Mouse (Mus musculus) right cerebral cortex, adult 2 months (tissue): ENCODE results near the gene Tjp3.

Source experiments
- DNase-seq, 2 experiments: peaks; one replicate each; pipeline ENCODE4 v3.0.0; 2021 to 2022; ENCODE audit warnings: low spot score in 2 of 2

Gene Tjp3

DNA sequence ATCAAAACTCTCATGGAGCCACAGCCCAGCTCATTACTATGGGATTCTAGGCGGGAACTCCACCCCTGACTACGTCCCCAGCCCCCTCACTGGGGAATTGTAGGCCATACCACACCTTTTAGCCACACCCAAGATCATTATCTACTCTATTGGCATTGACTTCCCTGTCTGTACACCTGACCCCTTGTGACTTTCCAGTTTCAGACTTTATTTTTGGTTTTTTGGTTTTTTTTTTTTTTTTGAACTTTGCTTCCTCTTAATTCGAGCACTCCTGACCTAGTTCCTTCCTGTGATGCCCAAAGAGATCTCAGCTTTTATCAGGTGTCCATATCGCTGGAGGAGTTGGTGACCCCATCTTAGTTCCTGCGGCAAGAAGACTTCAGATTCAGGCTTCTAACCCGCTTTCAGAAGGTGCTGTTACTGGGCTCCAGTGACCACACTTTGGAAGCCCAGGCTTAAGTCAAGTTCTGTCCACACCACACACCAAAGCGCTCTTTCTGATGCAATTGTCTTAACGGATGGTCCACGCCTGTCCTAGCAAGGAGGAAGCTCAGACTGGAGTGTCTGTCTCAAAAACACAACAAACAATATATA lies at the start of gene Tjp3:
Gene Tjp3 (minus strand): TSS at position 71 of the 594 bp plus-strand sequence.
- DNase-seq, result no peak

DNA sequence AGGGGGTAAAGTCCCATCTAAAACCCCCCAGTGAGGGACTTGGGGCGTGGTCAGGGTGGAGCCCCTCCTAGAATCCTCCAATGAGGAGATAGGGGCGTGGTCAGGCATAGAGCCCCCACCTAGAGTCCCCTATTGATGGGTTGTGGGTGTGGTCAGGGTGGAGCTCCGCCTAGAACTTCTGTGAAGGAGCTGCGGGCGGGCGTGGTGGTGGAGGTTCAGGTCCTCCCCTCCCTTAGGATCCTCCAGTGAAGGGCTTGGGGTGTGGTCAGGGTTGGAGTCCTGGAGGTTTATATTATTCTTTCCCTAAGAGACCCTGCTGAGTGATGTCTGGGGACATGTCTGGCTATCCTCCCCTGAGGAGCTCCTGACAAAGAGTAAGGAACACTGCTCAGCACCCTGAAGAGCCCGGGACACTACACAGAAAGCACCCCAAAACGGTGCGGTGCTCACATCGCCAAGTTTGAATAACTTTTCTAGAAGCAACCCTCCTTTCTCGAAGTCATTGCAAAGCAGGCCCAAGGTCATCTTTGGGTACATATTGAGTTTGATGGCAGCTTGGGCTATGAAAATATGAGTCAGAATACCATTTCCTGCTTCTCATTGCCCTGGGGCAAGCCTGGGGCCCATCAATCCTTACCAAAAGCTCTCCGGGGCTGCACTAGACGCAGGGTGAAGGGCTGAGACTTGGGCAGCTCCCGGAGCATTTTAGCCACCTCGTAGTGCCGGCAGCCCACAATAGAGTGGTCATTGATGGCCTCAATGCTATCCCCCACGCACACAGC lies 49.4 kb upstream of the Tjp3 start:
- DNase-seq, result no peak

DNA sequence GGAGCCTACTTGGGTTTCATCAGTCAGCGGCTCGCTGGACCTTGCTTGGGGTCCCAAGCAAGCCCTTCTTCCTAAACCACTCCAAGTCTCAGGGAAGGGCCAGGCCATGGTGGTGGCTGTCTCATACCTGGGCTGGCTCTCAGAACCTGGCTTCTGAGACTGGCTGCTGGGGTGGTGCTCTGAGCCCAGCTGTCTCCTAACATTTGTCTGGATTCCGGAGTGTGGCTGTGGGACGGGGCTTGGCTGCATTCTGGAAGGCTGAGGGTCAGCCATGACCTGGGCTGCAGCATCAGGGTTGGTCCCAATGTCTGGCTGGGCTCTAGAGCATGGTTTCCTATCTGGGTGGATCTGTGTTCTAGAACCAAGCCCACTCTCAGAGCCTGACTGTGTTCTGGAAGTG lies 45.2 kb upstream of the Tjp3 start:
- DNase-seq, result no peak

DNA sequence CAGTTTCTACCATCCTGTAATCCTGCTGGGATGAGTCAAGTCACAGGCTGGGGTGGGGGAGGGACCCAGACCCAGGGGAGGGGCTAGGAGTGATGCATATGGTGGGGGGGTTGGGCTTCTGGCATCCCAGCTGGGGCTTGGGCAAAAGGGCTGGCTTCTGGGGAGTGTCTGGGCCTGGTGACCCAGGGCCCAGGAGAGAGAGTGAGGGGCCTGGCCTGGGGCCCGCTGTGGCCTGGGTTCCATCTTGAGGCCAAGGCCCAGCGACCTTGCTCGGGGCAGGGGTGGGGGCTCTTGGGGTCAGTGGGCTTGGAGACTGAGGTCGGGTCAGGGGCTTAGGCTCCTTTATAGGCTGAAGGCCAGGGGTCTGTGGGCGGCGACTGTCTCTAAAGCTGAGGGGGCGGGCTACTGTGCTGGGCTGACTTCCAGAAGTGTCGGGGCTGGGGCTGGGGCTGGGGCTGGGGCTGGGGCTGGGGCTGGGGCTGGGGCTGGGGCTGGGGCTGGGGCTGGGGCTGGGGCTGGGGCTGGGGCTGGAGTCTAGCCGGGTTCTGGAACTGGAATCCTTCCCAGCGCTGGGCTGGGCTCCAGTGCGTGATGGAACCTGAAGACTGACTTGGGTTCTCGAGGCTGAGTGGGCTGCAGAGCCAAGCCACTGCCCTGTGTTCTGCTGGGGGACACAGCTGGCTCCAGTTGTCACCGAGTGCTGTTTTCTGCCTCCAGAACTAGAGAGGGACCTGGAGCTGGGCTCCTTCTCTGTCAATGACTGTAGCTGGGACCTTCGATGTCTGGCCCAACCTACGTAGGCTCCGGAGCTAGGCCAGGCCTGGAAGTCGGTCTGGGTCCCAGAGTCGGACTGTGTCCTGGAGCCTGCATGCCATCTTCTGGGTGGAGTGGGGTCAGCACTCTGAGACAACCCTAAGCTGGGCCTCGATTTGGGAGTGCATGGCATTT lies 44.3 kb upstream of the Tjp3 start:
- DNase-seq, result no peak

DNA sequence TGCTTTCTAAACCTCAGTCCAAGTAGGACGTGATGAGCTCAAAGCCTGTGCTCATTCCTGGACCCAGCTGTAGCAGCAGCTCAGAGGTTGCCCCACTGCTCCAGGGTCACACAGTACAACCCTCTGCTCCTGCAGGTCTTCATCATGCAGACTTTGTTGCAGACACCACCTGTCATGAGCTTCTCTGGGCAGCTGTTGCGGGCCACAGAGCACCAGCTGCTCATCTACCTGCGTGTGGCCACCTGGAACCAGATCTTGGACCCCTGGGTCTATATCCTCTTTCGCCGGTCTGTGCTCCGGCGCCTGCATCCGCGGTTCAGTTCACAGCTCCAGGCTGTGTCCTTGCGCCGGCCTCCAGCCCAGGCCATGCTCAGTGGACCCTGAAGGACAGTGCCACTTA lies 42.9 kb upstream of the Tjp3 start:
- no peak for DNase-seq

DNA sequence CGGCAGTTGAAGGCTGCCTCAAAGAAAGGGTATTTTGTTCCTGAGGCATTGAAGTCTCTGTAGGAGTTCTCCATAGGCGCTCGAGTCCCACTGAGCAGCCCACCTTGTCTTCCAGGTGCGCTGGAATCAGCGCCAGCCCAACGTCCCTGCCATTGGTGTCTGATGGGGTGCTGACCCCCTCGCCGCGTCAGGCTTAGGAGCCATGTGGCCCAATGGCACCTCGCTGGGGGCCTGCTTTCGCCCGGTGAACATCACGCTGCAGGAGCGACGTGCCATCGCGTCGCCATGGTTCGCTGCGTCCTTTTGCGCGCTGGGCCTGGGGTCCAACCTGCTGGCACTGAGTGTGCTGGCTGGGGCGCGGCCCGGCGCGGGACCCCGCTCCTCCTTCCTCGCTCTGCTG lies 40.9 kb upstream of the Tjp3 start:
- no peak for DNase-seq

DNA sequence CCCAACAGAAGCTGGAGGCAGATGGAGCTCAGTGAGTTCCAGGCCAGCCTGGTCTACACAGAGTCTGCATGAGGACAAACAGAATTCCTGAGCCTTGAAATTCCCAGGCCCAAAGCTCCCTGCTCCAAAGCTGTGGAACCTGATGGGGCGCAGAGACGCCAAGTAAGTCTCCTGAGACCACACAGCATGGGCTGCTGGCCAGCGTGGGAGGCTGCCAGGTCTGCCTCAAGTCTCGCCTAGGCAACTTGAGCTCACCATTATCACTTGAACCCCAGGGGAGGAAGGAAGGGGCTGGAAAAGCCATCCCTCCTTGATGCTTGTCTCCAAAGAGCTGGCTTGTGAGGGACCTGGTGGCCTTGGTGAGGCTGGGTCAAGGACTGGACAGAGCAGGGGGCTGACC lies 38.6 kb upstream of the Tjp3 start:
- no peak for DNase-seq

DNA sequence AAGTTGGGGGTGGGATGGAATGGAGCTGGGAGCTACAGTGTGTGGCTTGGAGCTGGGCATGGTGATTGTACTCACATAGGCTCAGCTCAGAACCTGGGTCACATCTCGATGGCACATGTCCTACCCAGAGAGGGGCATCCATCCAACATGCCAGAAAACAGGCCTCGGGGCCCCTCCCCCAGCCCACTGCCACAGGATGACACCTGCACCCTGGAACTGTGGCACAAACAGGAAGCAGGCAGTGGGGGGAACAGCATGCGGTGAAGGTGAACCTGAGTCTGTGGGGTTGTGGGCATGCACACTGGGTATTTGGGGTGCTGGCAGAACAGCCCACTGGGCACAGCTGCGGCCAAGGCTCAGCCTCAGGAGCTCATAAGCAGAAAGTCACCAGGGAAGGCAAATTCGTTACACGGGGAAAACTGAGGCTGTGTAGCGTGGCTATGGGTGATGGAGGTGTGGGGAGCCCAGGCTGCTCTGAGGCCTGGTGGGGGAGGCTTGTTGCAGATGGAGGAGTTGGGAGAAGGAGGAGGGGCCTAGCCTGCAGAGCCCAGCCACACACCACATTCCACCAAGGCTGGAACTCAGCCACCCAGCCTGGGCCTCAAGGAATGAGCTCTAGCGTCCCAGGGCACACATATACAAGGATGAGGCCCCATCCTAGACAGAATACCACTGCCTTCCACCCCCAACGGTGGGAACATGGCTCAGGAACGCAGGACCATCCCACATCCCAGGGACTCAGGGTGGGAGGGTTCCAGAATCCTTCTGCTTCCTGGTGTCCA lies 38.0 kb upstream of the Tjp3 start:
- no peak for DNase-seq

DNA sequence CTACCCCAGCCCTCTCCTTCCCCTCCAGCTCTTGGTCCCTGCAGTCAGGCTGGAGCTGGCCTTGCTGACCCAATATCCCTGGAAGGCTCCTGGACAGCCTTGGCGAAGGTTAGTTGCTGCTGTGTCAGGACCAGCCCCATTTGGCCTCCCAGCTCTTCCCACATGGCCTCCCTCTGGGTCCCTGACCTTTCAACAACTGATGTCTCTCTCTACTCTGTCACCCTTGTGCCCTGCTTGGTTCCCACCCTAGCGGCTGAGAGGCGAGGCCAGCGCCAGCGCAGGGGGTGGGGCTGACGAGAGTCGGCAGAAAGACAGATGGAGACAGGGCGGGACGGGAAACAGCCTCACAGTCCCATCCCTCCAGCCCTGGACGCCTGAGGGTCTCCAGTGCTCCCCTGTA lies 37.0 kb upstream of the Tjp3 start, which contains the start of gene Tbxa2r:
Gene Tbxa2r (plus strand): TSS at position 346 of the 400 bp plus-strand sequence.
- DNase-seq, result no peak

DNA sequence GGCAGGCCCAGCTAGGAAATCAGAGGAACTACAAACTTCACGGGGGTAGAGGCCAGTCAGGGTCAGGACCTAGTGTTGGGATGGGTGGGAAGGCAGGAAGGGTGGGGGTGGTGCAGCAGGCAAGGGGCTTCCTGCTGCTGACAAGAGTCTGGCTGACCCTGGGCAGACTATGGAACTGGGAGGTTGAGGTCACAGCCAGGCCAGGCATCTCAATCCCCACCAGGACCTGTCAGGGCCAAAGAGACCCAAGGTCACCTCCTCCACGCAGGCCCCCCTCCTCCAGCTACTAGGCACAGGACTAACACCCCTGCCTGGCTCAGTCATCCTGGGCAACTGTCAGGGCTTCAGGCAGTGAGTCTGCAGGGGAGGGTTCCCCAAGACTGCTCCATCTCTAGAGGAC lies 36.6 kb upstream of the Tjp3 start:
- DNase-seq, result no peak

DNA sequence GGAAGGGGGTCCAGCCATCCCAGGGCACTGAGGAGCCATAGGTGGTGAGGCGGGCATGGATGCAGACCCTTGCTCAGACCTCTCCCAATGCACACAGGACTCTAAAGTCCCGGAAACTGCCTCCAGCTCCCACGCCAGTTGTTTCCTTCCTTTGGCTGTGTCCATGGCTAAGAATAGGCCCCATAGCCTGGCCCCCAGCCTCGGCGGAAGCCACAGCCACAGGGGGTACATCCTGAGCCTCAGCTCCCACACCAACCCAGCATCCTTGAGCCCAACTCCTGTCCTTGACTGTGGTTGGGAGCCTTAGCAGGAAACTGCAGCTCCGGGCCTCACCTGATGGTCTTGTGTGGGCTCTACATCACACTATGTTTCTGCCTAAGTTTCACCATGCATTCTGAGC lies 35.5 kb upstream of the Tjp3 start:
- no peak for DNase-seq

DNA sequence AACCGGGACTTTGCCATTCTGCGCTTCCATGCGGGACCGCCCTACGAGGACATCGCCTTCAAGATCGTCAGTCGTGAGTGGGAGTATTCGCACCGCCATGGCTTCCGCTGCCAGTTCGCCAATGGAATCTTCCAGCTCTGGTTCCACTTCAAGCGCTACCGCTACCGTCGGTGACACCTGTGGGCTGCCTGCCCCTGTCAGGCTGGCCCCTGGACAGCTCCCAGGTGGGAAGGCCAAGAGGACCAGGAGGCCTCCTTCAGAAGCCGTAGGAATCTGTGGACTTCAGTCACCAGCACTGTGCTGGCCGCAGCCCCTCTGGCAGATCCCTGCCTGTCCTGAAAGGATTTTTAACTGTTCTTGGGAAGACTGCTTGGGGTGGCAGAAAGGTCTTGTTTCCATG lies 34.4 kb upstream of the Tjp3 start:
- DNase-seq, result no peak

DNA sequence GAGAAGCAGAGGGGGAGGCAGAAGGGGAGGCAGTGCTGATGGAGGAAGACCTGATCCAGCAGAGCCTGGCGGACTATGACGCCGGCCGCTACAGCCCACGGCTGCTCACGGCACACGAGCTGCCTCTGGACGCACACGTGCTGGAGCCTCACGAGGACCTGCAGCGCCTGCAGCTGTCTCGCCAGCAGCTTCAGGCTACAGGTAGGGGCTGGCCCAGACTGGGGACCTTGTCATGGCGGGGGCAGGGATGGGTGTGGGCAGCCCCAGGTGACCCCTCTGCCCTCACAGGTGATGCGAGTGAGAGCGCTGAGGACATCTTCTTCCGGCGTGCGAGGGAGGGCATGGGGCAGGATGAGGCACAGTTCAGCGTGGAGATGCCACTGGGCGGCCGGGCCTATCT lies 33.8 kb upstream of the Tjp3 start:
- DNase-seq, result no peak

DNA sequence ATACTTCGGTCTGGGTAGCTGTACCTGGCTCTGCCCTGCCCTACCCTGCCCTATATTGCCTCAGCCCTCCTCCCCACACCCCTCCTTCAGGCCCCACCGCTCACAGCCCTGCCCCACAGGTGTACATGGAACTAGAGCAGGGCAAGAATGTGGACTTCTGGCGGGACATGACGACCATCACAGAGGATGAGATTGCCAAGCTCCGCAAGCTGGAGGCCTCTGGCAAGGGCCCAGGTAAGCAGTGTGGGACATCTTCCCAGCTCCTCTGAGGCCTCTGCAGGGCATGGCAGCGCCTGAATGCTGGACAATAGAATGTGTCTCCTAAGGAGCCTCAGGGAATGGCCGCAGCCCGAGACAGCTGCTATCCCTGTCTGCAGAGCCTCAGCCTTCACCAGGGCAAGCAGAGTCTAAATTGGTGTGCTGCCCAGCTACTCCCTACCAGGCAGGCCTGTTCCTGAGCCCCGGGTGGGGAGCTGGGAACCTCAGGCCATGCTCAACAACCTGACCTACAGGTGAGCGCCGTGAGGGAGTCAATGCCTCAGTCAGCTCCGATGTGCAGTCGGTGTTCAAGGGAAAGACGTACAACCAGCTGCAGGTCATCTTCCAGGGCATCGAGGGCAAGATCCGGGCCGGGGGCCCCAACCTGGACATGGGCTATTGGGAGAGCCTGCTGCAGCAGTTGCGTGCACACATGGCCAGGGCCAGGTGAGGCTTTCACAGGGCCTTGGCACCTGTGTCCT lies 32.6 kb upstream of the Tjp3 start:
- DNase-seq, result no peak

DNA sequence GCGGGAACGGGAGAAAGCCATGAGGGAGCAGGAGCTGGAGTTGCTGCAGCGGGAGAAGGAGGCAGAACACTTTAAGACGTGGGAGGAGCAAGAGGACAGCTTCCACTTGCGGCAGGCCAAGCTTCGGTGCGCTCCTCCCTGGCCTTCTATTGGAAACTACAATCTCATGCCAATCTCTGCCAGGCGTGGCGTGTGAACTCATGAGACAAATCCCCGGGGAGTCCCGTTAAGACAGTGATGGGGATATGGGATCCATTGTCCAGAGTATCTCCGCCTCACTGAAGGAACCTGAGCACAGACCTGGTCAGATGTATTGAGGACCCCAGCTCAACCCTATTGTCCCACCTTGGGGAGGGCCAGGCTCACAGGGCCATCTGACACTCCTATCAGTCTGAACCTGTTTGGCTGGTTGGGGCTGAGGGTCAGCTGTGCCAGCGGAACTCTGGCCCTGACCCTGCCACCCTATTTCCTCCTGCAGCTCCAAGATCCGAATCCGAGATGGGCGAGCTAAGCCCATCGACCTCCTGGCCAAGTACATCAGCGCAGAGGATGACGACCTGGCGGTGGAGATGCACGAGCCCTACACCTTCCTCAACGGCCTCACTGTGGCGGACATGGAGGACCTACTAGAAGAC lies 31.9 kb upstream of the Tjp3 start:
- DNase-seq, result no peak

DNA sequence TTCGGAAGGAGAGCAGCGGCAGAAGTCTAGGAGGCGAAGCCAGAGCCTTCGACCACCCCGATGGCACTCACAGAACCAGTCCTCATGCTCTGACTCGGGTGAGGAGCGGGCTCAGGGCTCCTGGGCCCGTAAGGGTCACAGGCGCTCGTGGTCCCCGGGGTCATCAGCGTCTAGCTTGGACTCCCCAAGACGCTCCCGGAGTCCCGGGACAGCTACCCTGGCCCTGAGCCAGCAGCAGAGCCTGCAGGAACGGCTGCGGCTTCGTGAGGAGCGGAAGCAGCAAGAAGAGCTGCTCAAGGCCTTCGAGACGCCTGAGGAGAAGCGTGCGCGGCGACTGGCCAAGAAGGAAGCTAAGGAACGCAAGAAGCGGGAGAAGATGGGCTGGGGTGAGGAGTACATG lies 31.1 kb upstream of the Tjp3 start:
- DNase-seq, result no peak

DNA sequence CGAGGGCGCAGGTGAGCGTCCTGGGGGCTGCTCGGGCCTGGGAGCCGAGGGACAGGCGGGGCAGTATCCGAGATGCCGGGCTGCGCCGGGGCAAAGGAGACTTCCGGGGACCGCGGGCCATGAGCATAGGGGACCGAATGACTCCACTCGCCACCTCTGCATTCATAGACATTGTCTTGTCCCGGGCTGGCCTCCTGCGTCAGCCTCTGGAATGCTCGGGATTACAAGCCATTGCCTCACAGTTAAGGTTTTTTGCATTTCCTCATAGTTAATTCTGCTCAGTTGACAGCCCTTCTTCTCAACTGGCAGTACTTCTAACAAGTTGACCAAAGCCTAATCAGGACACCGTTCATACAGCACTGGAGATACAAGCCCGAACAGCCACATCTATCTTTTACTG lies 30.1 kb upstream of the Tjp3 start:
- DNase-seq, result no peak

DNA sequence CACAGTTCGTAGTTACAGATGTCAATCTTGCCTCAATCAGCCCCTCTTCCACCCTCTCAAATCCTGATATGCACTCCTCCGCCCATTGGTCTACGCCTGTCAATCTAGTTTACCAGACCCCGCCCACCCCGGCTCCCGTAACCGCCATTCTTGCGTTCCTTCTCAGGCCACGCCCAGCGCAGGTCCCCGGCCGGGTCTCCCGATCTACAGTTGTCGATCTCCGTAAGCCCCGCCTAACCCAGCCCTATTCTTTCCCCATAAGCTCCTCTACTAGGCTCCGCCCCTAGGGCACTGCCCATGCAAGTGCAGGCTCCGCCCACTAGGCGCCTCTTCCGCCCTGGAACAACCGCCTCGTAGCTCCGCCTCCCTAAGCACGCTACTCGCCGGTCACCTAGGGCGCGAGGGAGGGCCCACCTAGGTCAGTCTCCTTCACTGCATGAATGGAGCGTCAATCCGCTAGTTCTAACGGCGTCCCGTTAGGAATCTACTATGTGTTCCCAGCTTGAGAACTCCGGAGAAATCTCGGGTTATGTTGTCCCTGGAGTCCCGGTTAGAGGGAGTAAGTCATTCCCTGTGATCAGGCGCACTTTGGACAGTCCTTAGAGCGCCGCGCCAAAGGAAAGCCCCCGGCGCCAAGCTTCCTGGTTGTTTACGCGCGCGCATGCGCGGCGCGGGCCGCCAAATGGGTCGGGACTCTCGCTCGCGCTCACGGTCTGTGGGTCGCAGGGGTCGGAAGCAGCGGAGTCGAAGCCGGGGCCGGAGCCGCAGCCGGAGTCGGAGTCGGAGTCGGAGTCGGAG lies 29.4 kb upstream of the Tjp3 start, which contains the start of gene Cactin:
Gene Cactin (plus strand): TSS at position 554 of the 798 bp plus-strand sequence.
- DNase-seq, result peak; percentile 98 to 99

DNA sequence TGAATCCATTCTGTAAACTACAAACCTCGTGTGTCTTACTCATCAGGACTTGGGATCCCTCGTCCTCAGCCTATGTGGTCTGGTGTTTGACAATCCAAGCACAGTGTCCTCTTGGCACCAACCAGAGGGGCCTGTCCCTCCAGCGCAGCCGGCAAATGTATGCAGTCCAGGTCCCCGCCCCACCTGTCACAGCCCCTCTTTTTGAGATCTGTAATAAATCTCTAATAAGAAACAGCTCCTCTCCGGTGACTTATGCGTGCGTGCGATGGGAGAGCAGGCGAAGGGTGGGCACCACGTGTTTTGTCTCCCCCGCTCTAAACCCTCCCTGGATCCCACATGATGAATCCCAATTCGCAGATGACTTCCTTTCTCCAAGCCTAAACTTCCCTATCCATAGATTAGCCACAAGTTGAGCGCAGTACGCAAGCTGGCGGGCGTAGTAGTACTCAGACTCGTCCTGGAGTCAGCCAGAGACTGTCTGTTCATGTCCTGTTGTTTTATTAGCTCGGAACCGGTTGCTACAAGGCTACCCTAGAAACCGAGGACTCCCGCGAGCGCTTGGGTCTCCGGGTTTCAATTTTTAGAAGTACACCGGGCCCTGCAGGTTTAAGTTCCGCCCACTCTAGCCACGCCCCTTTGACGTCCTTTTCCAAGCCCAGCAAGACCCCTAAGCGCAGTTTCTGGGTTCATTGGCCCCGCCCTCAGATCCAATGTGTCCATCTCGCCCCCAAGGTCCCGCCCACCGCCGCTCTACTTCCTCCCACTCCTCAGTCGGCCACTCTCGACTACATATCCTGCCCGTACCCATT lies 28.6 kb upstream of the Tjp3 start:
- DNase-seq, result no peak
